Mouse (Mus musculus) megakaryocyte, embryonic 14.5 days (primary cell): ENCODE measurements around the gene Ice1. TPM values are rescaled to one million over a fixed set of nuclear protein-coding genes. Genes with fewer than 3 reads are reported as not detected.

Experiments used
- H3K27me3 ChIP-seq: replicated peaks from 2 replicates; pipeline ENCODE3; 2012; ENCODE audit warnings: inconsistent platforms
- H3K36me3 ChIP-seq: replicated peaks from 2 replicates; pipeline ENCODE3; 2012; ENCODE audit warnings: low read length, inconsistent platforms, mixed read lengths
- H3K4me1 ChIP-seq: 2 replicates; pipeline ENCODE4 v1.6.1; 2012; ENCODE audit warnings: inconsistent platforms
- H3K4me3 ChIP-seq: replicated peaks from 2 replicates; pipeline ENCODE3; 2012; ENCODE audit warnings: moderate library complexity, mild to moderate bottlenecking, inconsistent platforms
- H3K9me3 ChIP-seq: 2 replicates; pipeline ENCODE4 v1.6.1; 2012; ENCODE audit warnings: inconsistent platforms
- FLI1 ChIP-seq: IDR thresholded peaks from 2 replicates; pipeline ENCODE4 v1.6.1; 2012; ENCODE audit warnings: low read length, inconsistent platforms, mixed read lengths
- GATA1 ChIP-seq: IDR thresholded peaks from 3 replicates; pipeline ENCODE4 v1.6.1; 2012; ENCODE audit warnings: mixed read lengths, low read length, inconsistent platforms, borderline replicate concordance
- polyA plus RNA-seq: library from polyadenylated mRNA; stranded (reverse); fragments of >175 nt; gene quantifications from 2 replicates; pipeline ENCODE4 v1.2.3, GENCODE M21; 2012; ENCODE audit warnings: low replicate concordance; ENCODE audit not compliant: insufficient read depth

Ice1 gene
- polyA plus RNA-seq, 1 experiment: 3.1 TPM

- TF ChIP-seq FLI1 (no peak), GATA1 (no peak)
- Histone ChIP-seq H3K9me3 (peaks cover 50% of the 10 kb centered on the region), H3K4me1 (no peaks in the 10 kb centered on the region)
Measured at GRCm38 (mm10) chr13:70532719-70533118, 104.7 kb downstream of the Ice1 start.

GRCm38 (mm10) chr13:70517651-70518050, 119.8 kb downstream of the Ice1 start:
- H3K4me3 ChIP-seq: no peak overlapping the region
- H3K27me3 ChIP-seq: no peaks in the 10 kb centered on the region
- peaks cover 17% of the 10 kb centered on the region; the same call in 1 of the 2 replicates for H3K9me3 ChIP-seq
- TF ChIP-seq FLI1: no peak
- no peak for TF ChIP-seq GATA1
- no peaks in the 10 kb centered on the region for H3K4me1 ChIP-seq
- no peaks in the 10 kb centered on the region for H3K36me3 ChIP-seq

More at GRCm38 (mm10) chr13:70532719-70533118, 104.7 kb downstream of the Ice1 start:
- Histone ChIP-seq H3K4me3 (no peak overlapping the region), H3K27me3 (no peaks in the 10 kb centered on the region), H3K36me3 (no peaks in the 10 kb centered on the region)

GRCm38 (mm10) chr13:70515004-70515403, 122.4 kb downstream of the Ice1 start:
- Histone ChIP-seq H3K27me3 (no peaks in the 10 kb centered on the region), H3K9me3 (peaks cover 33% of the 10 kb centered on the region), H3K4me1 (no peaks in the 10 kb centered on the region), H3K36me3 (no peaks in the 10 kb centered on the region), H3K4me3 (no peak overlapping the region)
- TF ChIP-seq GATA1: no peak
- no peak for TF ChIP-seq FLI1

- peaks cover 44% of the 10 kb centered on the region for H3K9me3 ChIP-seq
- no peaks in the 10 kb centered on the region for H3K36me3 ChIP-seq
- TF ChIP-seq FLI1 (no peak), GATA1 (no peak)
- H3K4me3 ChIP-seq: no peak overlapping the region
- no peaks in the 10 kb centered on the region for H3K4me1 ChIP-seq
- no peaks in the 10 kb centered on the region for H3K27me3 ChIP-seq
Measured at GRCm38 (mm10) chr13:70510199-70510598, 127.2 kb downstream of the Ice1 start.

GRCm38 (mm10) chr13:70509375-70510016, 127.9 kb downstream of the Ice1 start:
- Histone ChIP-seq H3K4me1 (no peaks in the 10 kb centered on the region), H3K4me3 (no peak overlapping the region), H3K9me3 (peaks cover 44% of the 10 kb centered on the region), H3K27me3 (no peaks in the 10 kb centered on the region), H3K36me3 (no peaks in the 10 kb centered on the region)
- TF ChIP-seq FLI1: no peak
- TF ChIP-seq GATA1: no peak

- no peaks in the 10 kb centered on the region for H3K4me1 ChIP-seq
- no peak overlapping the region for H3K4me3 ChIP-seq
- H3K27me3 ChIP-seq: no peaks in the 10 kb centered on the region
- TF ChIP-seq FLI1 (no peak), GATA1 (no peak)
- H3K36me3 ChIP-seq: no peaks in the 10 kb centered on the region
- H3K9me3 ChIP-seq: peaks cover 48% of the 10 kb centered on the region
Measured at GRCm38 (mm10) chr13:70508708-70509374, 128.6 kb downstream of the Ice1 start.

Other genes with a start within 250 kb of the Ice1 start
- not detected in 2 replicates for gene Adamts16, start 204.2 kb upstream of the Ice1 start, polyA plus RNA-seq